Mouse (Mus musculus): Measurements from ENCODE around the gene Myh4. TPM values are rescaled to one million over a fixed set of nuclear protein-coding genes. Genes with fewer than 3 reads are reported as not detected.

The Myh4 gene
- total RNA-seq, 2 experiments from 2014 or later, result 0.38 to 0.39 TPM

Other genes with a start within 250 kb of the Myh4 start
- gene Tmem220, start 212.9 kb upstream of the Myh4 start, total RNA-seq (2021), result 1 to 10 TPM in 1 of 2 experiments, under 1 TPM in 1; 0.27 to 1.1 TPM
- 10 to 100 TPM; 20.7 to 24.1 TPM for gene Adprm, start 185.4 kb upstream of the Myh4 start, total RNA-seq (2021)
- gene Sco1, start 185.4 kb upstream of the Myh4 start, total RNA-seq (2021), result 10 to 100 TPM in 1 of 2 experiments, 1 to 10 TPM in 1; 9.4 to 10.9 TPM
- gene Myh3, start 159.7 kb upstream of the Myh4 start, total RNA-seq (2021), result 1 to 10 TPM; 1.1 to 1.5 TPM
- under 1 TPM; 0.25 to 0.48 TPM for gene Myh2, start 67.0 kb upstream of the Myh4 start, total RNA-seq (2021)
- gene Myh1, start 38.0 kb upstream of the Myh4 start, total RNA-seq (2021), result under 1 TPM; 0.27 to 0.55 TPM
- 1 to 10 TPM; 2.5 to 3.1 TPM for gene Myh8, start 39.1 kb downstream of the Myh4 start, total RNA-seq (2021)
- under 1 TPM; 0.27 to 0.32 TPM for gene Myh13, start 83.6 kb downstream of the Myh4 start, total RNA-seq (2021)
- 100 to 1,000 TPM; 303 to 348 TPM for gene Gas7, start 217.4 kb downstream of the Myh4 start, total RNA-seq (2021)